ENCODE assay signal across 35 mouse cellular contexts in the genomic region with DNA sequence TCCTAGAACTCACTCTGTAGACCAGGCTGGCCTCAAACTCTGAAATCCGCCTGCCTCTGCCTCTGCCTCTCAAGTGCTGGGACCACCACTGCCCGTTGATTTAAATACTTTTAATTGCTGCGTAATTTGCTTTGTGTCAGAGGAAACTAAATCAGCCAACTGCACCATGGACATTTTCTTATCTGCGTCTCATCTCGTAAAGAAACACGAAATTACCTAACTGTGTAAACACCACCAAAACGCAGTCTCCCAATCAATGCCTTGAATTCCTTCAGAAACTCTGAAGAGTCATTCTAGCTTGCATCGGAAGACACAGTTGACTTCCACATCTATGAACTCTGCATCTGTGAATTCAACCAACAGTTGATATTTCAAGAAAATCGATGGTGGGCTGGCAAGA.
"Had no signal": no experiment of that assay in that cellular context is flagged by ENCODE, and none has a peak within 500 bp of the region (broad histone marks: within the 10 kb centered on the region; RNA-seq: fewer than 3 reads in every experiment).

No protein-coding gene starts in this region.

- DNase-seq: heart, postnatal 10 days; heart, postnatal 14 days; heart, postnatal 36 days; heart, postnatal 4 days; kidney, adult 11 months; kidney, adult 18-20 months; kidney, adult 2 months; kidney, adult 8-10 months; kidney, adult 9 months; kidney, postnatal 10 days; kidney, postnatal 14 days; kidney, postnatal 25 days; kidney, postnatal 36 days; kidney, postnatal 4 days; layer of hippocampus, adult 9-11 months; layer of hippocampus, postnatal 36 days had no signal

- H3K9ac ChIP-seq: heart, embryonic 12.5 days; heart, embryonic 13.5 days; heart, embryonic 15.5 days; hindbrain, embryonic 12.5 days; hindbrain, embryonic 13.5 days; hindbrain, embryonic 14.5 days; hindbrain, embryonic 15.5 days; intestine, embryonic 15.5 days; kidney, embryonic 15.5 days had no signal

- H3K9me3 ChIP-seq: heart, embryonic 10.5 days; heart, embryonic 12.5 days; heart, embryonic 13.5 days; heart, embryonic 15.5 days; hindbrain, embryonic 10.5 days; hindbrain, embryonic 12.5 days; hindbrain, embryonic 13.5 days; hindbrain, embryonic 15.5 days; intestine, embryonic 15.5 days; kidney, embryonic 15.5 days had no signal

- ATAC-seq: hindbrain, embryonic 16.5 days; hindbrain, postnatal 0 days; inflammation-experienced regulatory T-cells, adult 6 months; intestine, embryonic 15.5 days; intestine, embryonic 16.5 days; intestine, postnatal 0 days had no signal

- H3K4me2 ChIP-seq: heart, embryonic 11.5 days; heart, embryonic 12.5 days; heart, embryonic 15.5 days; hindbrain, embryonic 12.5 days; hindbrain, embryonic 13.5 days; hindbrain, embryonic 14.5 days; hindbrain, embryonic 15.5 days; kidney, embryonic 15.5 days had no signal

- H3K27me3 ChIP-seq: heart, embryonic 12.5 days; heart, embryonic 13.5 days; heart, embryonic 15.5 days; hindbrain, embryonic 12.5 days; hindbrain, embryonic 13.5 days; hindbrain, embryonic 15.5 days; intestine, embryonic 15.5 days; kidney, embryonic 15.5 days had no signal

- H3K27ac ChIP-seq: heart, embryonic 10.5 days; hindbrain, embryonic 10.5 days; hindbrain, embryonic 12.5 days; hindbrain, embryonic 13.5 days; hindbrain, embryonic 14.5 days; hindbrain, embryonic 15.5 days; hindbrain, postnatal 0 days; intestine, embryonic 15.5 days; kidney, embryonic 15.5 days; kidney, postnatal 0 days; layer of hippocampus, adult 2 months had no signal

- H3K36me3 ChIP-seq: intestine, embryonic 15.5 days had no signal

- H3K4me3 ChIP-seq: heart, embryonic 10.5 days; heart, embryonic 12.5 days; heart, embryonic 13.5 days; heart, embryonic 15.5 days; hindbrain, embryonic 10.5 days; hindbrain, embryonic 12.5 days; hindbrain, embryonic 13.5 days; hindbrain, embryonic 15.5 days; intestine, embryonic 15.5 days; kidney, embryonic 15.5 days; layer of hippocampus, adult 2 months had no signal
